Comparison of ENCODE assay signal across 8 mouse cellular contexts in the genomic region with DNA sequence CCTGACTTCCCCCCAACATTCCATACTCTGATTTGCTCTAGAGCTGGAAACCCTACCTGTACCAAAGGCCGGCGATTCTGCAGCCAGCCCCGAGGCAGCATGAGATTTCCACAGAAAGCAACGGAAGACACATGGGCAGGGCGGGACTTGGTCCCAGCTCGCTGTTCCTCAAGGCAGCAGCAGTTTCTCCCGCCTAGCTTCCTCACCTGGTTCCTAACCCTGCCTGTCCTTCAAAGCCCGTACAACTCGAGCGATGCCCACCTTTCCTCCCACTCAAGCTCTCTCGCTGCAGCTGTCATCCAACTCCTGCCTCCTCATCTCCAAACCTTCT. TPM values are rescaled to one million over a fixed set of nuclear protein-coding genes. Genes with fewer than 3 reads are reported as not detected.
DNase-seq lines count a peak whose midpoint lies in the region; ATAC-seq and TF ChIP-seq lines count a peak whose summit lies in the region.

No protein-coding gene starts in this region.

- under 1% methylated on average over 11 of the region's 11 CpGs for WGBS in forebrain, embryonic 13.5 days
- 0% methylated on average over 11 of the region's 11 CpGs for WGBS in intestine, embryonic 16.5 days
- 0% methylated on average over 11 of the region's 11 CpGs for WGBS in lung, embryonic 15.5 days

- no peaks in the 10 kb centered on the region for H3K27me3 ChIP-seq in C2C12 (ENCODE audit: control insufficient read depth, insufficient read depth, insufficient read length)
- H3K27me3 ChIP-seq in forebrain, embryonic 13.5 days = no peaks in the 10 kb centered on the region
- no peaks in the 10 kb centered on the region for H3K27me3 ChIP-seq in intestine, embryonic 16.5 days (replicated peaks; ENCODE audit: control insufficient read depth, insufficient read depth, low read length)
- no peaks in the 10 kb centered on the region for H3K27me3 ChIP-seq in lung, embryonic 15.5 days

- peak overlapping the region; percentile 97 for H3K9ac ChIP-seq in forebrain, embryonic 13.5 days
- peak overlapping the region; percentile 100 for H3K9ac ChIP-seq in intestine, embryonic 16.5 days (ENCODE audit: low read depth, low read length)
- peak overlapping the region; percentile 99 for H3K9ac ChIP-seq in lung, embryonic 15.5 days

- peaks cover 28% of the 10 kb centered on the region for H3K36me3 ChIP-seq in C2C12 (ENCODE audit: control insufficient read depth, insufficient read depth)
- H3K36me3 ChIP-seq in forebrain, embryonic 13.5 days (ENCODE audit: poor library complexity, severe bottlenecking) = peaks cover 27% of the 10 kb centered on the region
- peaks cover 13% of the 10 kb centered on the region; the same call in 1 of the 2 replicates for H3K36me3 ChIP-seq in intestine, embryonic 16.5 days (ENCODE audit: control insufficient read depth, insufficient read depth, low read length)
- peaks cover 26% of the 10 kb centered on the region for H3K36me3 ChIP-seq in lung, embryonic 15.5 days

- peaks cover 56% of the 10 kb centered on the region for H3K79me2 ChIP-seq in C2C12 (ENCODE audit: control insufficient read depth, insufficient read depth)

- peaks cover 30% of the 10 kb centered on the region for H3K79me3 ChIP-seq in C2C12 (ENCODE audit: low read depth)

- TF ChIP-seq CTCF in C2C12 (IDR thresholded peaks at IDR 0.05; ENCODE audit: control insufficient read depth, insufficient read depth, insufficient read length) = no peak

- no peaks in the 10 kb centered on the region for H3K9me3 ChIP-seq in forebrain, embryonic 13.5 days (replicated peaks)
- H3K9me3 ChIP-seq in intestine, embryonic 16.5 days (ENCODE audit: control insufficient read depth, low read length) = no peaks in the 10 kb centered on the region
- H3K9me3 ChIP-seq in lung, embryonic 15.5 days = no peaks in the 10 kb centered on the region

- peak; percentile 45 for DNase-seq in adrenal gland, postnatal 14 days
- no peak for DNase-seq in adrenal gland, adult 8-10 months
- peak; percentile 16 for DNase-seq in yolk sac, embryonic 10.5 days (ENCODE audit: low spot score)
- DNase-seq in left cerebral cortex, postnatal 4 days = no peak

- peak overlapping the region; percentile 94 for H3K4me2 ChIP-seq in forebrain, embryonic 13.5 days
- H3K4me2 ChIP-seq in intestine, embryonic 16.5 days (ENCODE audit: low read depth, low read length) = peak overlapping the region; percentile 82
- H3K4me2 ChIP-seq in lung, embryonic 15.5 days = peak overlapping the region; percentile 83

- H3K27ac ChIP-seq in forebrain, embryonic 13.5 days = peak overlapping the region; percentile 90; the same call in 1 of the 2 replicates
- H3K27ac ChIP-seq in intestine, embryonic 16.5 days (ENCODE audit: low read length) = peak overlapping the region; percentile 92
- H3K27ac ChIP-seq in lung, embryonic 15.5 days = peak overlapping the region; percentile 97

- peak overlapping the region; percentile 83 for H3K4me3 ChIP-seq in C2C12 (ENCODE audit: insufficient read depth, poor library complexity, severe bottlenecking)
- H3K4me3 ChIP-seq in forebrain, embryonic 13.5 days = peak overlapping the region; percentile 95
- peak overlapping the region; percentile 97 for H3K4me3 ChIP-seq in intestine, embryonic 16.5 days (ENCODE audit: low read length)
- H3K4me3 ChIP-seq in lung, embryonic 15.5 days = peak overlapping the region; percentile 92

- peaks cover 38% of the 10 kb centered on the region for H3K4me1 ChIP-seq in forebrain, embryonic 13.5 days
- H3K4me1 ChIP-seq in intestine, embryonic 16.5 days (ENCODE audit: control insufficient read depth, insufficient read depth, low read length) = peaks cover 29% of the 10 kb centered on the region
- H3K4me1 ChIP-seq in lung, embryonic 15.5 days = peaks cover 39% of the 10 kb centered on the region

- no peak for ATAC-seq in forebrain, embryonic 13.5 days
- ATAC-seq in intestine, embryonic 16.5 days = no peak
- no peak for ATAC-seq in lung, embryonic 15.5 days (ENCODE audit: borderline replicate concordance, extremely low read depth, low FRiP score, low TSS enrichment)

- intact Hi-C loops in left cerebral cortex, postnatal 4 days (cut with DNase I) = loop anchor here (10.0 kb wide), 1 partner anchor 90 kb away; a partner anchor contains a TSS

- peak overlapping the region; percentile 95 for H3ac ChIP-seq in C2C12 (ENCODE audit: control insufficient read depth, insufficient read length, low read depth)

TF ChIP-seq in C2C12, 6 proteins besides CTCF, POLR2A, EP300 and RAD21:
- TF ChIP-seq FOSL1 (IDR thresholded peaks at IDR 0.05; ENCODE audit: insufficient read depth, low read length, poor library complexity, severe bottlenecking) = no peak
- no peak for TF ChIP-seq USF1 (IDR thresholded peaks at IDR 0.05; ENCODE audit: low read depth)
- TF ChIP-seq MAX (IDR thresholded peaks at IDR 0.05) = no peak
- no peak for TF ChIP-seq MYOG (IDR thresholded peaks at IDR 0.05; ENCODE audit: control insufficient read depth, extremely low read depth, insufficient read length)
- no peak for TF ChIP-seq MYOD1 (IDR thresholded peaks at IDR 0.05; ENCODE audit: control insufficient read depth, insufficient read length, low read depth)
- TF ChIP-seq CEBPB (IDR thresholded peaks at IDR 0.05; ENCODE audit: low read depth) = no peak

RNA-seq across cellular contexts. Expression of a gene that starts 1.4 kb away (rescaled TPM):
- 38.4 and 39.2 TPM in 2 replicates for total RNA-seq in adrenal gland, postnatal 14 days (2021)
- 10 to 100 TPM; 34.0 to 42.0 (median 37.2) TPM for total RNA-seq in adrenal gland, adult 8-10 months (2022)
- polyA plus RNA-seq in C2C12 (2012; fragmentation: generic; extraction: Trizol) = 101 TPM
- 4.2 and 4.4 TPM in 2 replicates for polyA plus RNA-seq in forebrain, embryonic 13.5 days (2015; fragmentation: Nextera tagmentation; extraction: Ambion mirVana)
- 4.9 and 5.9 TPM in 2 replicates for polyA plus RNA-seq in intestine, embryonic 16.5 days (2015; fragmentation: Nextera tagmentation; extraction: Ambion mirVana)
- 10.4 and 10.7 TPM in 2 replicates for polyA plus RNA-seq in lung, embryonic 15.5 days (2015; fragmentation: Nextera tagmentation; extraction: Ambion mirVana)
- 10 to 100 TPM; 55.2 to 58.1 TPM for total RNA-seq in left cerebral cortex, postnatal 4 days (2021)

RNA-seq across cellular contexts. Expression of a gene that starts 8.4 kb away (rescaled TPM):
- total RNA-seq in adrenal gland, postnatal 14 days (2021) = 17.1 and 20.7 TPM in 2 replicates
- total RNA-seq in adrenal gland, adult 8-10 months (2022) = 10 to 100 TPM; 31.6 to 48.8 (median 37.7) TPM
- polyA plus RNA-seq in C2C12 (2012; fragmentation: generic; extraction: Trizol) = 0.60 TPM
- 9.8 and 12.4 TPM in 2 replicates for polyA plus RNA-seq in forebrain, embryonic 13.5 days (2015; fragmentation: Nextera tagmentation; extraction: Ambion mirVana)
- 2.8 and 3.0 TPM in 2 replicates for polyA plus RNA-seq in intestine, embryonic 16.5 days (2015; fragmentation: Nextera tagmentation; extraction: Ambion mirVana)
- polyA plus RNA-seq in lung, embryonic 15.5 days (2015; fragmentation: Nextera tagmentation; extraction: Ambion mirVana) = 2.9 and 3.4 TPM in 2 replicates
- 10 to 100 TPM; 48.0 to 49.9 TPM for total RNA-seq in left cerebral cortex, postnatal 4 days (2021)

RNA-seq across cellular contexts. Expression of a gene that starts 58.1 kb away (rescaled TPM):
- 5.3 and 7.8 TPM in 2 replicates for total RNA-seq in adrenal gland, postnatal 14 days (2021)
- total RNA-seq in adrenal gland, adult 8-10 months (2022) = 1 to 10 TPM; 4.5 to 6.9 (median 6.4) TPM
- polyA plus RNA-seq in C2C12 (2012; fragmentation: generic; extraction: Trizol) = 68.0 TPM
- 51.2 and 59.0 TPM in 2 replicates for polyA plus RNA-seq in forebrain, embryonic 13.5 days (2015; fragmentation: Nextera tagmentation; extraction: Ambion mirVana)
- 40.4 and 45.1 TPM in 2 replicates for polyA plus RNA-seq in intestine, embryonic 16.5 days (2015; fragmentation: Nextera tagmentation; extraction: Ambion mirVana)
- polyA plus RNA-seq in lung, embryonic 15.5 days (2015; fragmentation: Nextera tagmentation; extraction: Ambion mirVana) = 43.0 and 51.3 TPM in 2 replicates
- 1 to 10 TPM; 6.0 to 7.1 TPM for total RNA-seq in left cerebral cortex, postnatal 4 days (2021)

Comparison
In these comparisons a context has a peak if more than half of its experiments do, and no peak if none do; other contexts are left out.
1. DNase-seq: peak in adrenal gland, postnatal 14 days (single experiment) and yolk sac, embryonic 10.5 days (single experiment); none in adrenal gland, adult 8-10 months (single experiment) and left cerebral cortex, postnatal 4 days (single experiment).
2. Peak in every context shown above with its lines, with median percentiles within 50 percentile points of each other: H3K4me3 ChIP-seq, H3K27ac ChIP-seq, H3K4me2 ChIP-seq and H3K9ac ChIP-seq.